Mouse (Mus musculus) erythroblast, adult 5-6 weeks (primary cell): ENCODE results near the gene Sf3a2. TPM values are rescaled to one million over a fixed set of nuclear protein-coding genes. Genes with fewer than 3 reads are reported as not detected.

ENCODE experiments used
- ATAC-seq: replicated peaks from 2 replicates; pipeline ENCODE4 v1.8.0; 2016; ENCODE audit warnings: moderate number of reproducible peaks, mild to moderate bottlenecking, moderate TSS enrichment, inconsistent platforms; ENCODE audit not compliant: poor library complexity, low FRiP score, severe bottlenecking
- total RNA-seq, 2 experiments: library from RNA; stranded (forward) in 1 of 2; stranded (reverse) in 1 of 2; fragments of 150-400 nt in 1 of 2; fragments of 200-764, 138-1000 nt in 1 of 2; gene quantifications; 2 replicates each; pipeline versions ENCODE4 v1.2.3 to v1.2.4; 2015 to 2017; ENCODE audit warnings: low replicate concordance in 2 of 2

The Sf3a2 gene
- 19.6 and 26.5 TPM in 2 replicates for total RNA-seq (2015; ENCODE audit: low replicate concordance)
- 7.2 and 11.2 TPM in 2 replicates for total RNA-seq (2017; ENCODE audit: low replicate concordance)

GRCm38 (mm10) chr10:80798150-80799006, at the start of gene Sf3a2, which contains the start of gene Plekhj1:
Gene Sf3a2, plus strand, starts transcription at chr10:80798198.
Gene Plekhj1, minus strand, starts transcription at chr10:80798626.
- ATAC-seq = peak; percentile 86

DNA sequence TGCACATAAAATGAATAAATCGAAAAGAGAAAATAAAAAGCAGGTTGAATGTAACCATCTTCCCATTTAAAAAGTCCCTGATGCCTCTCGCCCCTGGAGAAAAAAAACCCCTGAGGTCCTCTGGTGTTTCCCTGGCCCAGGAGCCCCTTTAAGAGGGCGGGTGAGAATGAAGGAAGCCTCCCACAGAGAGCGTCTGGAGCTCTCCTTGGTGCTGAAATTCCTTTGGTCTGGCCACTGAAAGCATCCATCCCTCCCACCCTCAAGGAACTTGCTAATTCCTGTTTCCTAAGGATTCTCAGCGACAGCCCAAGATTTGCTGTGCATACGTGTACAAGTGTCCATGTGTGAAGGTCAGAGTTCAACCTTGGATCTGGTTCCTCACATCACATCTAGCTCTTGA, 49.4 kb upstream of the Sf3a2 start:
- ATAC-seq = no peak

GRCm38 (mm10) chr10:80751188-80751832, 46.7 kb upstream of the Sf3a2 start:
- no peak for ATAC-seq

- 0 out of 2 replicates have a peak, but pooled peaks have one; percentile 12 for ATAC-seq
Observed at GRCm38 (mm10) chr10:80752079-80752625, 45.8 kb upstream of the Sf3a2 start.

- peak; percentile 84 for ATAC-seq
Observed at GRCm38 (mm10) chr10:80754594-80755290, 43.3 kb upstream of the Sf3a2 start, which contains the start of gene Dot1l. Gene Dot1l, plus strand, starts transcription at chr10:80755206.

DNA sequence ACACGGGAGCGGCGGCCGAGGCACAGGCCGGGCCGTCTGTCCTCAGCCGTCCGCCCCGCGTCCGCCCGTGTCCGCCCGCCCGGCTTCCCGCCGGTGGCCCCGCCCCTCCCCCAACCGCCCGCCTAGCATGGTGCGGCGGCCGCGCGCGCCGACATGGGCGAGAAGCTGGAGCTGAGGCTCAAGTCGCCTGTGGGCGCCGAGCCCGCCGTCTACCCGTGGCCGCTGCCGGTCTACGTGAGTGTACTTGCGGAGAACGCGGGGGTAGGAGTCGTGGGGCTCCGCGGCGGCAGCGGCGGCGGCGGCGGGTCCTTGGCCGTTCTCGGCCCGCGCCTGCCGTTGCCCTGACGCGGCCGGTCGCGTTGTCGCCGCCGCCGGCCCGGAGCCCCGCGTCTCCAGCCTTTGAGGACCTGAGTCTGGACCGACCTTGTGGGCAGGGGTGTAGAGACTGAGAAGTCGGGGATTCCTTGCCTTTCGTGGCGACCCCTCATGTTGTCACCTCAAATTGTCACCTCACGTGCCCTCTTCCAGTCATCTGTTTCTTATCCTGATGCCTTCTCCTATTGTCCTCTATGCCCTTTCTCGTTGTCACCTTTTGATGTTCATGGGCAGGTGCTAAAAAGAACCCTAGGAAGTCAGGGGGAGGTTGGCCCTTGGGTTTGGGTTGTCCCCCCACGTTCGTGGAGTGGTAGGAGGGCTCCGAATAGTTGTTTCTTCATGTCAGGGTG, 42.5 kb upstream of the Sf3a2 start:
- peak; percentile 20 for ATAC-seq

- ATAC-seq = 0 out of 2 replicates have a peak, but pooled peaks have one; percentile 9
Observed at GRCm38 (mm10) chr10:80756099-80756498, 41.9 kb upstream of the Sf3a2 start.

GRCm38 (mm10) chr10:80756509-80756908, 41.5 kb upstream of the Sf3a2 start:
- no peak for ATAC-seq

DNA sequence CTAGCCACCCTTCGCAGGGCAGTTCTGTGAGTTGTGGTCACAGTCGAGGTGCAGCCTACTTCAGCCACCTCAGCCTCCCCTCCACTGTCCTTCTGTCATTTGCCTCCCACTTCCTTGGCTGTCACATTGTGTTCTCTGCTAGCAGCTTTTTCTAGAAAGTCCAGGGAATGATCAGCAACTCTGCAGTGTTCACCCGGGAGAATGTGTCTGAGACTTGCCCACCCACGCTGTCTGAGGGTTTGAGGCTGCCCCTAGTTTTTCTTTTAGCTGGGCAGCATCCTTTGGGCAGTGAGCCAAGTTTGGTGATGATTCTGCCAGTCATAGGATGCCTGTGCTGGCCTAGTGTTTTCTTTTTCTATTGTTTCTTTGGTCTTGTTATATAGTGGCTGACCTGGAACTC, 41.0 kb upstream of the Sf3a2 start:
- ATAC-seq = no peak

- peak; percentile 58 for ATAC-seq
Observed at GRCm38 (mm10) chr10:80757717-80758116, 40.3 kb upstream of the Sf3a2 start.

- no peak for ATAC-seq
Observed at GRCm38 (mm10) chr10:80758651-80759050, 39.3 kb upstream of the Sf3a2 start.

- ATAC-seq = no peak
Observed at GRCm38 (mm10) chr10:80760596-80761524, 37.1 kb upstream of the Sf3a2 start.

- ATAC-seq = no peak
Observed at GRCm38 (mm10) chr10:80761821-80762220, 36.2 kb upstream of the Sf3a2 start.

DNA sequence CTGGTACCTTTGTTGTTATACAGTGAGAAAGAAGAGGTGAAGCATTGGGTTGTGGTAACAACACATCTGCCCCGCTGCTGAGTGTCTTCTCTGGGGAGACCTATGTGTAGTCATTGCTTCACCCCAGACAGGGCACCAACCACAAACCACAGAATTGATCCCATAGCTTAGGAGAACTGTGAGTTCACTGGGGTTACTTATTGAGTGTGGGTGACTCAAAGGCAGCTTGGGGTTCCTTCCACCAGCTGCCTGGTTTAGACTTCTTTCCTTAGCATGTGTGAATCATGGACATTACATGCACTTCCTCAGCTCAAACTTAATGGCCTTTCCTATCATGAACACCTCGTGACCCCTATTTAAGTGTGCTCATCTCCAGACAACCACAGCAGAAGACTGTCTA, 34.5 kb upstream of the Sf3a2 start:
- ATAC-seq = no peak

DNA sequence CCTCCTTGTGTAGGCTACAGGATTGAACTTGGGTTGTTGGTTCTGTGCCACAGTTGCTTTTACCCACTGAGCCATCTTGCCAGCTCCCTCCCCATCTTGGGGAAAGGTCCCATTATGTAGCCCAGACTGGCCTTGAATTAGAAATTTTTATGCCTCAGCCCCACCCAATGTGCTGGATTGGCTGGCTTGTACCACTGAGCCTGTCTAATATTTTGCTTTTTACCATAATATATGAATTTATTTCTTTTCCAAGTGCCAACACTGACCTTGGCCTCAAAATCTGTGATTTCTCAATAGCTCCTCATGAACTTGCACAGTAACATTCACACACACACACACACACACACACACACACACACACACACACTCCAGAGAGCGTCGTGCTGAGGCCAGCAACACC, 32.3 kb upstream of the Sf3a2 start:
- ATAC-seq = no peak

- ATAC-seq = no peak
Observed at GRCm38 (mm10) chr10:80766161-80766815, 31.7 kb upstream of the Sf3a2 start.

GRCm38 (mm10) chr10:80768365-80768764, 29.6 kb upstream of the Sf3a2 start:
- no peak for ATAC-seq

GRCm38 (mm10) chr10:80773816-80774215, 24.2 kb upstream of the Sf3a2 start:
- no peak for ATAC-seq
